Mouse (Mus musculus) testis, adult 2 months (tissue): ENCODE results near the gene Inpp5k.

Source experiments
- CTCF ChIP-seq: fragments of 200-500 bp; IDR thresholded peaks from 2 replicates; pipeline ENCODE4 v1.5.1; 2012; ENCODE audit warnings: low read depth, mild to moderate bottlenecking, inconsistent platforms, low read length, moderate library complexity; ENCODE audit not compliant: control insufficient read depth, insufficient read depth, insufficient replicate concordance
- POLR2A ChIP-seq: fragments of 200-500 bp; IDR thresholded peaks from 2 replicates; pipeline ENCODE4 v1.6.1; 2012; ENCODE audit warnings: low read depth, mild to moderate bottlenecking, inconsistent platforms, low read length, moderate library complexity; ENCODE audit not compliant: control insufficient read depth

- TF ChIP-seq CTCF (no peak), POLR2A (no peak)
These were observed 12.5 kb downstream of the Inpp5k start for GRCm38 (mm10) chr11:75643323-75643722.
